Mouse (Mus musculus): ENCODE measurements at regions not wholly inside any gene's neighbourhood (a gene's known extent, or its start where the extent isn't known, plus 50 kb on each side); places are given as distances from the start of the nearest gene placed in this dataset.

GRCm38 (mm10) chr4:34386338-34386967, 164.3 kb upstream of the Akirin2 start:
- Histone ChIP-seq H3K4me3 (ENCODE audit: low read depth, low read length) (no peak overlapping the region), H3K9me3 (replicated peaks; ENCODE audit: control insufficient read depth, insufficient read depth, low read length, poor library complexity, severe bottlenecking) (no peaks in the 10 kb centered on the region), H3K27ac (ENCODE audit: insufficient read depth, low read length) (no peak overlapping the region), H3K36me3 (ENCODE audit: control insufficient read depth, insufficient read depth, low read length, poor library complexity, severe bottlenecking) (no peaks in the 10 kb centered on the region), H3K9ac (ENCODE audit: low read depth, poor library complexity, severe bottlenecking) (no peak overlapping the region), H3K27me3 (ENCODE audit: control insufficient read depth, insufficient read depth, low read length, poor library complexity, severe bottlenecking) (no peaks in the 10 kb centered on the region), H3K4me1 (ENCODE audit: control insufficient read depth, insufficient read depth, low read length) (no peaks in the 10 kb centered on the region)
- no peak for TF ChIP-seq CTCF (IDR thresholded peaks at IDR 0.05; ENCODE audit: low read depth, low read length)

- Histone ChIP-seq H3K27me3 (ENCODE audit: control insufficient read depth, insufficient read depth, low read length, poor library complexity, severe bottlenecking) (no peaks in the 10 kb centered on the region), H3K4me3 (ENCODE audit: low read depth, low read length) (no peak overlapping the region), H3K9ac (ENCODE audit: low read depth, poor library complexity, severe bottlenecking) (no peak overlapping the region), H3K4me1 (ENCODE audit: control insufficient read depth, insufficient read depth, low read length) (no peaks in the 10 kb centered on the region), H3K36me3 (ENCODE audit: control insufficient read depth, insufficient read depth, low read length, poor library complexity, severe bottlenecking) (no peaks in the 10 kb centered on the region), H3K27ac (ENCODE audit: insufficient read depth, low read length) (no peak overlapping the region), H3K9me3 (replicated peaks; ENCODE audit: control insufficient read depth, insufficient read depth, low read length, poor library complexity, severe bottlenecking) (no peaks in the 10 kb centered on the region; the same call in 1 of the 2 replicates)
- no peak for TF ChIP-seq POLR2A (IDR thresholded peaks at IDR 0.05; ENCODE audit: insufficient read depth, low read length)
- TF ChIP-seq EP300 (IDR thresholded peaks at IDR 0.05; ENCODE audit: insufficient read depth, low read depth, low read length) = no peak
- TF ChIP-seq CTCF (IDR thresholded peaks at IDR 0.05; ENCODE audit: low read depth, low read length) = peak; percentile 27
These were observed 159.2 kb upstream of the Akirin2 start for GRCm38 (mm10) chr4:34391499-34391898.

- Histone ChIP-seq H3K36me3 (ENCODE audit: control insufficient read depth, insufficient read depth, low read length, poor library complexity, severe bottlenecking) (no peaks in the 10 kb centered on the region), H3K27me3 (ENCODE audit: control insufficient read depth, insufficient read depth, low read length, poor library complexity, severe bottlenecking) (no peaks in the 10 kb centered on the region; the same call in 1 of the 2 replicates), H3K9ac (ENCODE audit: low read depth, poor library complexity, severe bottlenecking) (no peak overlapping the region), H3K4me3 (ENCODE audit: low read depth, low read length) (no peak overlapping the region), H3K4me1 (ENCODE audit: control insufficient read depth, insufficient read depth, low read length) (no peaks in the 10 kb centered on the region), H3K27ac (ENCODE audit: insufficient read depth, low read length) (no peak overlapping the region), H3K9me3 (replicated peaks; ENCODE audit: control insufficient read depth, insufficient read depth, low read length, poor library complexity, severe bottlenecking) (no peaks in the 10 kb centered on the region)
- TF ChIP-seq POLR2A (IDR thresholded peaks at IDR 0.05; ENCODE audit: insufficient read depth, low read length) (no peak), CTCF (IDR thresholded peaks at IDR 0.05; ENCODE audit: low read depth, low read length) (no peak), EP300 (IDR thresholded peaks at IDR 0.05; ENCODE audit: insufficient read depth, low read depth, low read length) (no peak)
These were observed 147.7 kb upstream of the Akirin2 start for GRCm38 (mm10) chr4:34403061-34403460.

- no peak overlapping the region for H3K4me3 ChIP-seq (ENCODE audit: low read depth, low read length)
- no peaks in the 10 kb centered on the region for H3K9me3 ChIP-seq (replicated peaks; ENCODE audit: control insufficient read depth, insufficient read depth, low read length, poor library complexity, severe bottlenecking)
- no peaks in the 10 kb centered on the region for H3K4me1 ChIP-seq (ENCODE audit: control insufficient read depth, insufficient read depth, low read length)
- no peaks in the 10 kb centered on the region; the same call in none of the 2 replicates for H3K27me3 ChIP-seq (ENCODE audit: control insufficient read depth, insufficient read depth, low read length, poor library complexity, severe bottlenecking)
- no peak overlapping the region for H3K9ac ChIP-seq (ENCODE audit: low read depth, poor library complexity, severe bottlenecking)
- H3K27ac ChIP-seq (ENCODE audit: insufficient read depth, low read length) = no peak overlapping the region
- TF ChIP-seq CTCF (IDR thresholded peaks at IDR 0.05; ENCODE audit: low read depth, low read length) = no peak
- TF ChIP-seq POLR2A (IDR thresholded peaks at IDR 0.05; ENCODE audit: insufficient read depth, low read length) = no peak
- no peak for TF ChIP-seq EP300 (IDR thresholded peaks at IDR 0.05; ENCODE audit: insufficient read depth, low read depth, low read length)
- H3K36me3 ChIP-seq (ENCODE audit: control insufficient read depth, insufficient read depth, low read length, poor library complexity, severe bottlenecking) = no peaks in the 10 kb centered on the region
These were observed 143.6 kb upstream of the Akirin2 start for GRCm38 (mm10) chr4:34407181-34407580.

- TF ChIP-seq POLR2A (IDR thresholded peaks at IDR 0.05; ENCODE audit: insufficient read depth, low read length) (no peak), EP300 (IDR thresholded peaks at IDR 0.05; ENCODE audit: insufficient read depth, low read depth, low read length) (no peak), CTCF (IDR thresholded peaks at IDR 0.05; ENCODE audit: low read depth, low read length) (no peak)
- Histone ChIP-seq H3K9me3 (replicated peaks; ENCODE audit: control insufficient read depth, insufficient read depth, low read length, poor library complexity, severe bottlenecking) (no peaks in the 10 kb centered on the region), H3K4me1 (ENCODE audit: control insufficient read depth, insufficient read depth, low read length) (no peaks in the 10 kb centered on the region), H3K27ac (ENCODE audit: insufficient read depth, low read length) (no peak overlapping the region), H3K9ac (ENCODE audit: low read depth, poor library complexity, severe bottlenecking) (no peak overlapping the region), H3K27me3 (ENCODE audit: control insufficient read depth, insufficient read depth, low read length, poor library complexity, severe bottlenecking) (no peaks in the 10 kb centered on the region), H3K36me3 (ENCODE audit: control insufficient read depth, insufficient read depth, low read length, poor library complexity, severe bottlenecking) (no peaks in the 10 kb centered on the region), H3K4me3 (ENCODE audit: low read depth, low read length) (no peak overlapping the region)
These were observed 129.8 kb upstream of the Akirin2 start for GRCm38 (mm10) chr4:34420970-34421369.

GRCm38 (mm10) chr4:34424131-34424646, 126.5 kb upstream of the Akirin2 start:
- H3K9ac ChIP-seq (ENCODE audit: low read depth, poor library complexity, severe bottlenecking) = no peak overlapping the region
- no peaks in the 10 kb centered on the region for H3K36me3 ChIP-seq (ENCODE audit: control insufficient read depth, insufficient read depth, low read length, poor library complexity, severe bottlenecking)
- no peak overlapping the region for H3K27ac ChIP-seq (ENCODE audit: insufficient read depth, low read length)
- no peak overlapping the region for H3K4me3 ChIP-seq (ENCODE audit: low read depth, low read length)
- H3K4me1 ChIP-seq (ENCODE audit: control insufficient read depth, insufficient read depth, low read length) = no peaks in the 10 kb centered on the region
- no peaks in the 10 kb centered on the region for H3K27me3 ChIP-seq (ENCODE audit: control insufficient read depth, insufficient read depth, low read length, poor library complexity, severe bottlenecking)
- H3K9me3 ChIP-seq (replicated peaks; ENCODE audit: control insufficient read depth, insufficient read depth, low read length, poor library complexity, severe bottlenecking) = no peaks in the 10 kb centered on the region
- TF ChIP-seq CTCF (IDR thresholded peaks at IDR 0.05; ENCODE audit: low read depth, low read length) = no peak
- TF ChIP-seq EP300 (IDR thresholded peaks at IDR 0.05; ENCODE audit: insufficient read depth, low read depth, low read length) = no peak
- no peak for TF ChIP-seq POLR2A (IDR thresholded peaks at IDR 0.05; ENCODE audit: insufficient read depth, low read length)
